Mouse (Mus musculus) midbrain, postnatal 0 days (tissue): ENCODE measurements around the gene Ano9. TPM values are rescaled to one million over a fixed set of nuclear protein-coding genes. Genes with fewer than 3 reads are reported as not detected.

Experiments used
- ATAC-seq: fragments of 200-750 bp; cut with Nextera tagmentation; 2 replicates; pipeline ENCODE4 v1.8.0; 2017; ENCODE audit warnings: moderate number of reproducible peaks, mild to moderate bottlenecking, moderate TSS enrichment, moderate library complexity; ENCODE audit not compliant: low FRiP score
- DNase-seq: peaks from one replicate; pipeline ENCODE4 v3.0.0-alpha.2; 2015; ENCODE audit warnings: low spot score
- H3K27ac ChIP-seq: fragments of 300-500 bp; sonication (generic); 2 replicates; pipeline ENCODE4 v1.5.1; 2014; ENCODE audit warnings: low read depth, mild to moderate bottlenecking, low read length, mixed read lengths
- H3K27me3 ChIP-seq: fragments of 300-500 bp; sonication (generic); 2 replicates; pipeline ENCODE4 v1.6.1; 2014; ENCODE audit warnings: low read length, control low read depth, mixed read lengths; ENCODE audit not compliant: insufficient read depth
- H3K36me3 ChIP-seq: fragments of 300-500 bp; sonication (generic); 2 replicates; pipeline ENCODE4 v1.6.1; 2014; ENCODE audit warnings: low read length, control low read depth, mixed read lengths; ENCODE audit not compliant: insufficient read depth
- H3K4me1 ChIP-seq: fragments of 300-500 bp; sonication (generic); 2 replicates; pipeline ENCODE4 v1.6.1; 2014; ENCODE audit warnings: mild to moderate bottlenecking, control low read depth, antibody characterized with exemption, low read length, mixed read lengths; ENCODE audit not compliant: insufficient read depth
- H3K4me2 ChIP-seq: fragments of 300-500 bp; sonication (generic); 2 replicates; pipeline ENCODE4 v1.6.1; 2014; ENCODE audit warnings: low read depth, mild to moderate bottlenecking, low read length, mixed read lengths; ENCODE audit not compliant: poor library complexity, severe bottlenecking
- H3K4me3 ChIP-seq: fragments of 300-500 bp; sonication (generic); 2 replicates; pipeline ENCODE4 v1.5.1; 2014; ENCODE audit warnings: low read depth, mild to moderate bottlenecking, low read length, moderate library complexity
- H3K9ac ChIP-seq: fragments of 300-500 bp; sonication (generic); replicated peaks from 2 replicates; pipeline ENCODE4 v1.6.1; 2014; ENCODE audit warnings: mild to moderate bottlenecking, low read length, moderate library complexity, mixed read lengths; ENCODE audit not compliant: poor library complexity, severe bottlenecking
- H3K9me3 ChIP-seq: fragments of 300-500 bp; sonication (generic); 2 replicates; pipeline ENCODE4 v1.6.1; 2016; ENCODE audit warnings: low read length, control low read depth
- CTCF ChIP-seq: IDR thresholded peaks from 2 replicates; pipeline ENCODE4 v1.5.1; 2016; ENCODE audit warnings: antibody characterized with exemption, mild to moderate bottlenecking
- WGBS: fragments of 180-500 bp; shearing (Covaris S2); extraction: QIAGEN DNeasy Blood & Tissue Kit; methylation state at CpG from one replicate; pipeline ENCODE4 v1.1.7; 2014; 5-methylcytosine and 5-hydroxymethylcytosine counted together
- polyA plus RNA-seq: library from polyadenylated mRNA; unstranded; fragments of >200 nt; fragmentation: Nextera tagmentation; extraction: Ambion mirVana; gene quantifications from 2 replicates; pipeline ENCODE4 v1.2.1, GENCODE M21; 2015
- total RNA-seq: library from RNA; depleted of rRNA; stranded (reverse); fragments of >200 nt; gene quantifications from 2 replicates; pipeline ENCODE4 v1.2.3, GENCODE M21; 2014

Ano9 gene
- total and polyA plus RNA-seq, 2 experiments from 2014 or later: 0.72 to 1.1 TPM

DNA sequence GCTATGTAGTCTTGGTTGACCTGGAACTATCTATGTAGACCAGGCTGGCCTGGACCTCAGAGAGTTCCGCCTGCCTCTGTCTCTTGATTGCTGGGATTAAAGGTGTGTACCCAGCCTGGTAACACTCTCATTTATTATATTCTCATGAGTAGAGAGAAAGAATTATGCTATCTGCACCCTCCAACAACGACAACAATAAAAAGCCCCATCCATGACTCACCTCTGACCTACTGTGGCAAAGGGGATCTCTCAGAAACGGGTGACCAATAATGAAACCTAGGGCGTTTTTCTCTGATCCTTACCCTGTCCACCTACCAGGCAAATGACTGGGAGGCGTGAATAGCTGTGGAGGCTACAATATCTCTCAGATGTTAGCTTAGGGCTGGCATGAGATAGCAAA, 20.4 kb downstream of the Ano9 start:
- 89% methylated on average over 5 of the region's 5 CpGs for WGBS
- no peaks in the 10 kb centered on the region for H3K9me3 ChIP-seq
- H3K4me1 ChIP-seq: no peaks in the 10 kb centered on the region
- H3K4me3 ChIP-seq: no peak overlapping the region
- no peak overlapping the region for H3K4me2 ChIP-seq
- ATAC-seq (no peak), DNase-seq (no peak)
- no peak overlapping the region for H3K27ac ChIP-seq
- TF ChIP-seq CTCF: no peak
- H3K36me3 ChIP-seq: no peaks in the 10 kb centered on the region
- H3K27me3 ChIP-seq: peaks cover 34% of the 10 kb centered on the region
- H3K9ac ChIP-seq: no peak overlapping the region

DNA sequence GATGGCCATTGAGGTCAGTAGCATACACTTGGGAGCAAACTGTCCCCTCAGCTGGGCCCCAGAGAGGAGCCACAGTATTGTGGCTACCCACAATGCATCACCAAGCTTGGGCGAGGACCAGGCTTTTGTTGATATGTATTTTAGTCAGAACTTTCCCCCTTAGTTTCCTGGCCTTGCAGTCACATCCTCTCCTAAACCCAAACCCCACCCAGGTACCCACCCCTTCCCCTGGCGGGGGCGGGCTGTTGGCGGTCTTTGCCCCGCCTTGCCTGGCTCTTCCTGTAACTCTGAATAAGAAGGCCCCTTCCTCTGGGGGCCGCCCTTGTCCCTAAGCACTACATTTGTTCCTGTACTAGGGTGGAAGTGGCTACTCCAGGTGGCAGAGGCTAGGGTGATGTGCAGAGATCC, 21.0 kb downstream of the Ano9 start:
- WGBS: 42% methylated on average over 6 of the region's 6 CpGs
- Histone ChIP-seq H3K4me3 (no peak overlapping the region), H3K36me3 (no peaks in the 10 kb centered on the region), H3K4me1 (no peaks in the 10 kb centered on the region), H3K9ac (no peak overlapping the region), H3K27ac (no peak overlapping the region), H3K4me2 (no peak overlapping the region), H3K27me3 (peaks cover 30% of the 10 kb centered on the region), H3K9me3 (no peaks in the 10 kb centered on the region)
- no peak for DNase-seq
- ATAC-seq: no peak
- no peak for TF ChIP-seq CTCF

DNA sequence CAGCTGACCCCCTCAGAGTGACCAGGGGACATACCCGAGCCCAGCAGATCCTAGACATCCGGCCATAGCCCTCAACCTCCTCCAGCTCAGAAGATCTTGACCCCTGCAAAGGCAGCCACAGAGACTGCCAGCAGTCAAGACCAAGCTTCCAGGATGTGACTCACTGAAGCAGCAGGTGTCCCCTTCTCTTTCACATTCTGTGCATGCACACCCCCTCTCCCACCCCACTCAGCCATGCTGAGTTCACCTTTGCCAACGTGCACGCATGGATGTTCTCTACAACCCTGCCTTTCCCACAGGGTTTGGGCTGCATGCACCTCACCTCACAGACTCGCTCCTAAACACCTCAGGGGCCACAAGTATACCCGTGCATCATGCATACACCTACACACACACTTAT, 21.6 kb downstream of the Ano9 start:
- 86% methylated on average over 6 of the region's 6 CpGs for WGBS
- no peaks in the 10 kb centered on the region for H3K4me1 ChIP-seq
- no peak overlapping the region for H3K4me2 ChIP-seq
- no peak overlapping the region for H3K4me3 ChIP-seq
- H3K27me3 ChIP-seq: peaks cover 23% of the 10 kb centered on the region
- no peaks in the 10 kb centered on the region for H3K36me3 ChIP-seq
- no peak overlapping the region for H3K27ac ChIP-seq
- TF ChIP-seq CTCF: no peak
- no peaks in the 10 kb centered on the region for H3K9me3 ChIP-seq
- ATAC-seq (no peak), DNase-seq (no peak)
- H3K9ac ChIP-seq: no peak overlapping the region

DNA sequence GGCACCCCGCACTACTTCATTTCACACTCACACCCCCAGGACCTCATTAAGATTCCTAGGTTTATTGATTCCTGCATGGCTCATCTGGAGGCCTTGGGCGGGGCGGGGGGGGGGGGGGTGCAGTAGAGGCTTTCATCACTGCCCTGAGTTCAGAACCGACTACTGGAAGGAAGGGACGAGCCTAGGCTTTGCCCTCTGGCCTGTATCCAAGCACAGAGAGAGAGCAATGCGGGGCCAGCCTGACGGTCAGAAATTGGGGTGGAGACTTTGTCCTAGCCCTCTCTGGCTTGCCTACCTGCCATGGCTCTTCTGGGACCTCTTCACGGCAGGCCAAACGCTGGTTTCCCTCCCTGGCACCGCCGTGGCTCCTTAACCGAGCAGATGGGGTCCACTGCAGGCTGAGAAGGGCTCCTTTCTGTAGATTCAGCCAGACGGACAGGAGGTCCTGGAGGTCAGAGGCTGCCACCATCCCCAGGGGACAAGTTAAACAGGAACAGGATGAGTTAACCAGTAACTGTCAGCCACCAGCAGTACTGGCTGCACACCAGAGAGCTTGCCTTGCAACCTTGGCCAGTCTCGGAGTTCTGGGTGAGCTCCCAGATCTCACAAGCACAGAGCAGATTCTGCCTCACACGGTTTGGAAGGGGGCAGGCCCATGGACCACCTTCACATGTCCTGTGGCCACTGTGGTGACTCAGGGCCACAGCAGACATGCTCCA, 23.0 kb downstream of the Ano9 start:
- Histone ChIP-seq H3K9me3 (no peaks in the 10 kb centered on the region), H3K27ac (no peak overlapping the region), H3K4me1 (no peaks in the 10 kb centered on the region), H3K36me3 (no peaks in the 10 kb centered on the region), H3K4me2 (no peak overlapping the region), H3K4me3 (no peak overlapping the region), H3K9ac (no peak overlapping the region), H3K27me3 (peaks cover 20% of the 10 kb centered on the region)
- DNase-seq: no peak
- no peak for ATAC-seq
- TF ChIP-seq CTCF: no peak
- 73% methylated on average over 15 of the region's 15 CpGs for WGBS

DNA sequence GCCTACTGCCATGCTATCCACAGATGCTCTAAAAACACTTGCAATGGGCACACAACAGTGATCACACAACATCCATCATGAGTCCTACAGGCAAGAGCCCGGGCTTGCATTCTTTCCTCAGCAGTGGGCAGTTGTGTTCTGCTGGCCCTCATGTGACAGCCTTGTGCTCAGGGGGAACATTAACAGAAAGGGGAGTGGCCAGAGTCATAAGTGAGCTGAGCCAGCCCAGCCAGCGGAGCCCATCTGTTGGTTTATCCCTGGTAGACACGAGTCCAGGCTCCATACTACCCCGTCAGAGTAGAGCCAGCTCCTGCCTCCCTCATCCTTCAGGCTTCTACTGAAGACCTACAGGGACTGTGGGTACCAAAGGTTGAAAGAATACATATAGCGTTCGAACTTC, 23.7 kb downstream of the Ano9 start:
- DNase-seq (no peak), ATAC-seq (no peak)
- H3K27ac ChIP-seq: no peak overlapping the region
- H3K27me3 ChIP-seq: peaks cover 23% of the 10 kb centered on the region
- H3K9me3 ChIP-seq: no peaks in the 10 kb centered on the region
- no peak overlapping the region for H3K4me3 ChIP-seq
- no peaks in the 10 kb centered on the region for H3K36me3 ChIP-seq
- H3K4me2 ChIP-seq: no peak overlapping the region
- 90% methylated on average over 6 of the region's 6 CpGs for WGBS
- TF ChIP-seq CTCF: no peak
- no peaks in the 10 kb centered on the region for H3K4me1 ChIP-seq
- no peak overlapping the region for H3K9ac ChIP-seq

DNA sequence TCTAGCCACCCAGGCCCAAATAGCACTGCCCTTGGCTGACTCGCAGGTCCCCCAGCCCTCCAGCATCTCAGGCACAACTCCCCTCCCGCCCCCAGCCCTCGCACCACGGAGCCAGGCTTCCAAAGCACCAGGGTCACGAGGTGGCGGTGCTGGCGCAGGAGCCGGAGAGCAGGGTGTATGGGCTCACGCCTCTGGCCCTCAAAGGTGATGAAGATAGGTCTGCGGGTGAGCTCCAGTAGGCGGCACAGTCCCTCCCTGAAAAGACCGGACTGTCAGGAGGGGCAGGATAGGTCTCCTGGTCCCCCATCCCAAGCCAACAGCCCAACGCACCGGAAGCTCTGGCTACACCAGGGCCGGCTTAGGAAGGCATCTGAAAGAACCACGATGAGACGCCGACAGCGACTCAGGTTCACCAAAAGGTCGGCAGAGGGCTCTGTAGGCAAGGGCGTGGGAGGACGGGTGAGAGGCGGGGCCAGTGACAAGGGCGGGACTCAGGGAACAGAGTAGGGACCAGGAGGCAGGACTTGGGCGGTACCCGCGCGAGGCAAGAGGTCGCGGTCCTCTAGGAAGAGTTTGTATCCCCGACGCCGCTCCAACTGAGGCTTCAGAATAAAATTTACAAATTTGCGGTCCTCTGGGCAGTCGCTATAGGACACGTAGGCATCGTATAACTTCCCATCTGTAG, 25.4 kb downstream of the Ano9 start:
- H3K36me3 ChIP-seq: no peaks in the 10 kb centered on the region
- H3K9ac ChIP-seq: no peak overlapping the region
- ATAC-seq (no peak), DNase-seq (peak; percentile 66)
- H3K9me3 ChIP-seq: no peaks in the 10 kb centered on the region
- H3K4me2 ChIP-seq: peak overlapping the region; percentile 32
- H3K27ac ChIP-seq: no peak overlapping the region
- H3K4me1 ChIP-seq: no peaks in the 10 kb centered on the region
- no peak overlapping the region for H3K4me3 ChIP-seq
- H3K27me3 ChIP-seq: peaks cover 28% of the 10 kb centered on the region
- peak; percentile 65 for TF ChIP-seq CTCF
- WGBS: 9% methylated on average over 36 of the region's 37 CpGs
